Mouse (Mus musculus): ENCODE measurements around the gene Fam166b. TPM values are rescaled to one million over a fixed set of nuclear protein-coding genes. Genes with fewer than 3 reads are reported as not detected.

The Fam166b gene
- polyA plus RNA-seq, 1 experiment from 2014 or later, result 2.2 TPM

- no peak overlapping the region for H3K9ac ChIP-seq
- H3K27me3 ChIP-seq (ENCODE audit: control insufficient read depth, insufficient read depth, low read length), result no peaks in the 10 kb centered on the region
- H3K4me2 ChIP-seq (replicated peaks), result peak overlapping the region; percentile 36; the same call in 1 of the 2 replicates
- 0 out of 2 replicates have a peak, but pooled peaks have one; percentile 14 for ATAC-seq (ENCODE audit: low FRiP score)
- no peak for DNase-seq (ENCODE audit: low spot score)
- H3K4me3 ChIP-seq (replicated peaks; ENCODE audit: low read length), result no peak overlapping the region
- 74% methylated on average over 31 of the region's 31 CpGs for WGBS
- H3K36me3 ChIP-seq (replicated peaks; ENCODE audit: control insufficient read depth, insufficient read depth), result no peaks in the 10 kb centered on the region
- H3K4me1 ChIP-seq (replicated peaks; ENCODE audit: control insufficient read depth, insufficient read depth, low read length), result peaks cover 15% of the 10 kb centered on the region
- H3K9me3 ChIP-seq (ENCODE audit: control insufficient read depth, low read length), result no peaks in the 10 kb centered on the region
- H3K27ac ChIP-seq, result peak overlapping the region; percentile 40; the same call in 1 of the 2 replicates
Observed at GRCm38 (mm10) chr4:43399391-43400131, 29.4 kb downstream of the Fam166b start.

- Histone ChIP-seq H3K4me1 (replicated peaks; ENCODE audit: control insufficient read depth, insufficient read depth, low read length) (peaks cover 15% of the 10 kb centered on the region), H3K4me2 (replicated peaks) (peak overlapping the region; percentile 36), H3K4me3 (replicated peaks; ENCODE audit: low read length) (no peak overlapping the region), H3K27me3 (ENCODE audit: control insufficient read depth, insufficient read depth, low read length) (no peaks in the 10 kb centered on the region), H3K9ac (no peak overlapping the region), H3K9me3 (ENCODE audit: control insufficient read depth, low read length) (no peaks in the 10 kb centered on the region), H3K36me3 (replicated peaks; ENCODE audit: control insufficient read depth, insufficient read depth) (no peaks in the 10 kb centered on the region), H3K27ac (peak overlapping the region; percentile 40)
- DNase-seq (ENCODE audit: low spot score), result peak; percentile 65
- WGBS, result 41% methylated on average over 17 of the region's 17 CpGs
- peak; percentile 48; the same call in 1 of the 2 replicates for ATAC-seq (ENCODE audit: low FRiP score)
Observed at GRCm38 (mm10) chr4:43398829-43399331, 30.1 kb downstream of the Fam166b start.

DNA sequence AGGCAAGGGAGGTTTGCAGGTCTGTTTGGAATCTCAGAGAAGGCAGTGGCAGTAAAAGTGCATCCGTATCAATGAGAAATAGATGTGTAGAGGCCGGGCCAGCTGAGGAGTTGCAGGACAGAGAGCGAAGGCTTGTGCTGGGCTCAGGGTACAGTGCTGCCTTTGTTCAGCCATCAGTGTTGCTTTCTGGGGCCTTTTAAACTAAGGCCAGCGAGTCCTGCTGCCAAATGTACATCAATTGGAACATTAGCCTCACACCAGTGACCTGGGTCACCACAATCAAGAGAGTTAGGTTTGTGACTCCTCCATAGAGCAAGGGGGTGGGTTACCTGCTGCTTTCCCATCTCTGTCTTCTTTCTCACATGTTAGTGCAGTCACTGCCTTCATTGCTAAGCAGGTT is 30.9 kb downstream of the Fam166b start:
- no peak overlapping the region for H3K9ac ChIP-seq
- DNase-seq (ENCODE audit: low spot score) (peak; percentile 27), ATAC-seq (ENCODE audit: low FRiP score) (no peak)
- H3K4me2 ChIP-seq (replicated peaks), result no peak overlapping the region
- H3K4me1 ChIP-seq (replicated peaks; ENCODE audit: control insufficient read depth, insufficient read depth, low read length), result peaks cover 15% of the 10 kb centered on the region
- peak overlapping the region; percentile 40; the same call in 1 of the 2 replicates for H3K27ac ChIP-seq
- H3K27me3 ChIP-seq (ENCODE audit: control insufficient read depth, insufficient read depth, low read length), result no peaks in the 10 kb centered on the region
- WGBS, result 68% methylated on average over 4 of the region's 4 CpGs
- H3K4me3 ChIP-seq (replicated peaks; ENCODE audit: low read length), result no peak overlapping the region
- no peaks in the 10 kb centered on the region for H3K36me3 ChIP-seq (replicated peaks; ENCODE audit: control insufficient read depth, insufficient read depth)
- H3K9me3 ChIP-seq (ENCODE audit: control insufficient read depth, low read length), result no peaks in the 10 kb centered on the region

DNA sequence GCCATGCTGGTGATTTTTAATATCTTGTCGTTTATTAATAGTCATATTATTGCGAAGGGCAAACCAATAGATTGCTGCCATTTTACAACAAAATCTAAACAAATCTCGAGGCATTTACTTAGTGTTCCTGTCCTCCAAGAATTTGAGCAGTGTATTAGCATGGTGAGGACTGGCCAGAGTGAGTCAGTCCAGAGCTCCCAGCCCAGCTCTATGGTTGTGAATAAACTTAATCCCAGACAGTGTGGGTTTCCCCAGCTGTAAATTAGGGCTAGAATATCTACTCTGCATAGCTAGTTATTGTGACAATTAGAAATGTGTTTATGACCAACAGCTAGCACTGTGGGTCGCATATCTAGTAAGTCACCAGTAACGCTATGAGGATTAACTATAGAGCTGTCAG is 32.6 kb downstream of the Fam166b start:
- ATAC-seq (ENCODE audit: low FRiP score) (no peak), DNase-seq (ENCODE audit: low spot score) (no peak)
- no peak overlapping the region for H3K27ac ChIP-seq
- no peaks in the 10 kb centered on the region for H3K9me3 ChIP-seq (ENCODE audit: control insufficient read depth, low read length)
- no peak overlapping the region for H3K9ac ChIP-seq
- H3K4me2 ChIP-seq (replicated peaks), result no peak overlapping the region
- no peaks in the 10 kb centered on the region for H3K36me3 ChIP-seq (replicated peaks; ENCODE audit: control insufficient read depth, insufficient read depth)
- H3K27me3 ChIP-seq (ENCODE audit: control insufficient read depth, insufficient read depth, low read length), result no peaks in the 10 kb centered on the region
- peaks cover 15% of the 10 kb centered on the region for H3K4me1 ChIP-seq (replicated peaks; ENCODE audit: control insufficient read depth, insufficient read depth, low read length)
- WGBS, result 92% methylated on average over 5 of the region's 5 CpGs
- H3K4me3 ChIP-seq (replicated peaks; ENCODE audit: low read length), result no peak overlapping the region

- Histone ChIP-seq H3K9ac (no peak overlapping the region), H3K4me1 (replicated peaks; ENCODE audit: control insufficient read depth, insufficient read depth, low read length) (peaks cover 15% of the 10 kb centered on the region)
Observed at GRCm38 (mm10) chr4:43395836-43396235, 33.1 kb downstream of the Fam166b start.

DNA sequence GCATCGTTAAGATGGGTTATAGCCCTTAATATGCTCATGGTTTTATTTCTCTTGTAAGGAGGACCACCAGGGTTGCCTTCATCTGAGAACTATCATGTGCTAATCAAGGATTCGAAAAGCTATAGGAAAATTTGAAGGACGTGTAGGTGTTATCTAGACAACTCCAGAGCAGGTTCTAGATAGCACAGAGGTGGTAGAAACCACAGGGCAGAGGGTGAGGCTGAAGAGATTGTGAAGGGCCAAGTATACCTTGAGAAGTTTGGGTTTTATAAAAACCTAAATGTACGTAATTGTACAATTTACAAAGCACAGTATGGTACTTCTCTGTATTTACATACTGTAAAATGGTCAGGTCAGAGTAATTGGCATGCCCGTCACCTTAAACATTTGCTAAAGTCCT is 33.8 kb downstream of the Fam166b start:
- Histone ChIP-seq H3K27ac (no peak overlapping the region), H3K27me3 (ENCODE audit: control insufficient read depth, insufficient read depth, low read length) (no peaks in the 10 kb centered on the region), H3K36me3 (replicated peaks; ENCODE audit: control insufficient read depth, insufficient read depth) (no peaks in the 10 kb centered on the region), H3K9ac (no peak overlapping the region), H3K4me1 (replicated peaks; ENCODE audit: control insufficient read depth, insufficient read depth, low read length) (peaks cover 15% of the 10 kb centered on the region), H3K4me2 (replicated peaks) (no peak overlapping the region), H3K9me3 (ENCODE audit: control insufficient read depth, low read length) (no peaks in the 10 kb centered on the region), H3K4me3 (replicated peaks; ENCODE audit: low read length) (no peak overlapping the region)
- ATAC-seq (ENCODE audit: low FRiP score) (no peak), DNase-seq (ENCODE audit: low spot score) (no peak)
- WGBS, result 96% methylated on average over 5 of the region's 5 CpGs

More at GRCm38 (mm10) chr4:43395836-43396235, 33.1 kb downstream of the Fam166b start:
- H3K36me3 ChIP-seq (replicated peaks; ENCODE audit: control insufficient read depth, insufficient read depth), result no peaks in the 10 kb centered on the region
- 80% methylated on average over 9 of the region's 9 CpGs for WGBS
- H3K4me2 ChIP-seq (replicated peaks), result no peak overlapping the region
- H3K4me3 ChIP-seq (replicated peaks; ENCODE audit: low read length), result no peak overlapping the region
- no peaks in the 10 kb centered on the region for H3K9me3 ChIP-seq (ENCODE audit: control insufficient read depth, low read length)
- no peak for ATAC-seq (ENCODE audit: low FRiP score)
- no peaks in the 10 kb centered on the region for H3K27me3 ChIP-seq (ENCODE audit: control insufficient read depth, insufficient read depth, low read length)
- DNase-seq (ENCODE audit: low spot score), result no peak
- H3K27ac ChIP-seq, result no peak overlapping the region

GRCm38 (mm10) chr4:43394345-43394891 is 34.5 kb downstream of the Fam166b start:
- H3K36me3 ChIP-seq (replicated peaks; ENCODE audit: control insufficient read depth, insufficient read depth), result no peaks in the 10 kb centered on the region
- no peaks in the 10 kb centered on the region for H3K9me3 ChIP-seq (ENCODE audit: control insufficient read depth, low read length)
- H3K4me3 ChIP-seq (replicated peaks; ENCODE audit: low read length), result no peak overlapping the region
- ATAC-seq (ENCODE audit: low FRiP score) (no peak), DNase-seq (ENCODE audit: low spot score) (no peak)
- H3K27ac ChIP-seq, result peak overlapping the region; percentile 24; the same call in 1 of the 2 replicates
- no peaks in the 10 kb centered on the region for H3K27me3 ChIP-seq (ENCODE audit: control insufficient read depth, insufficient read depth, low read length)
- WGBS, result 70% methylated on average over 15 of the region's 15 CpGs
- H3K4me1 ChIP-seq (replicated peaks; ENCODE audit: control insufficient read depth, insufficient read depth, low read length), result peaks cover 15% of the 10 kb centered on the region
- H3K4me2 ChIP-seq (replicated peaks), result no peak overlapping the region
- no peak overlapping the region for H3K9ac ChIP-seq

DNA sequence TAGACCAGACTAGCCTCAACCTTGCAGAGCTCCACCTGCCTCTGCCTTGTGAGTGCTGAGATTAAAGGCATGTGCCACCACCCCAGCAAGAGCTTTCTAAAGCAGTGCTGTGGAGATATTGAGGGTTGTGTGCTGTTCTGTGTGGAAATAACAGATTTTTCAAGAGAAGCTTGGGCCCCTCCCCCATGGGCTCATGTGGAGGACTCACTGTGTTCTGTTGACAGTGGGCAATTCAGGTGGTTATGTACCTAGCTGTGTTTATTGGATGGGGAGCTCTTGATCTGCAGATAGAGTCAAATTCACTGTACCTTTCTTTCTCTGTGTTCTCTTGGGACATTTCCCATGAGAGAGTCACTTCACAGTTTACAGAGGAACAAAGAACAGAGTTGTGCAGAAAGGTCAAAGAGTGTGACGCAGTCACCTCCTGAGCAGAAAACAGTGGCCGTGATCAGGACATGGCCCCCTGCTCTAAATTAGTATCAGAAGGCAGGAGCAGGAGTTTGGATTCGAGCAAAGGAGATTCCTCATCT is 37.3 kb downstream of the Fam166b start:
- H3K27me3 ChIP-seq (ENCODE audit: control insufficient read depth, insufficient read depth, low read length), result no peaks in the 10 kb centered on the region
- no peak for DNase-seq (ENCODE audit: low spot score)
- H3K27ac ChIP-seq, result no peak overlapping the region
- ATAC-seq (ENCODE audit: low FRiP score), result no peak
- no peak overlapping the region for H3K4me2 ChIP-seq (replicated peaks)
- no peaks in the 10 kb centered on the region for H3K9me3 ChIP-seq (ENCODE audit: control insufficient read depth, low read length)
- WGBS, result 69% methylated on average over 3 of the region's 3 CpGs
- no peak overlapping the region for H3K4me3 ChIP-seq (replicated peaks; ENCODE audit: low read length)
- H3K9ac ChIP-seq, result no peak overlapping the region
- H3K4me1 ChIP-seq (replicated peaks; ENCODE audit: control insufficient read depth, insufficient read depth, low read length), result no peaks in the 10 kb centered on the region
- no peaks in the 10 kb centered on the region for H3K36me3 ChIP-seq (replicated peaks; ENCODE audit: control insufficient read depth, insufficient read depth)

GRCm38 (mm10) chr4:43389845-43390440 is 39.0 kb downstream of the Fam166b start:
- H3K27me3 ChIP-seq (ENCODE audit: control insufficient read depth, insufficient read depth, low read length), result no peaks in the 10 kb centered on the region
- H3K9ac ChIP-seq, result no peak overlapping the region
- no peaks in the 10 kb centered on the region for H3K36me3 ChIP-seq (replicated peaks; ENCODE audit: control insufficient read depth, insufficient read depth)
- no peak overlapping the region for H3K4me2 ChIP-seq (replicated peaks)
- no peak overlapping the region for H3K27ac ChIP-seq
- H3K4me1 ChIP-seq (replicated peaks; ENCODE audit: control insufficient read depth, insufficient read depth, low read length), result no peaks in the 10 kb centered on the region
- H3K4me3 ChIP-seq (replicated peaks; ENCODE audit: low read length), result no peak overlapping the region
- ATAC-seq (ENCODE audit: low FRiP score) (no peak), DNase-seq (ENCODE audit: low spot score) (no peak)
- no peaks in the 10 kb centered on the region for H3K9me3 ChIP-seq (ENCODE audit: control insufficient read depth, low read length)
- WGBS, result 63% methylated on average over 9 of the region's 9 CpGs
